Mouse (Mus musculus) skeletal muscle tissue, adult 2 months (tissue): ENCODE measurements around the gene Minpp1.

Experiments
- DNase-seq: peaks from one replicate; pipeline ENCODE4 v3.0.0-alpha.2; 2012; ENCODE audit warnings: low read depth, low spot score

Gene Minpp1

GRCm38 (mm10) chr19:32489166-32489895 is 3.8 kb downstream of the Minpp1 start:
- no peak for DNase-seq

GRCm38 (mm10) chr19:32490976-32491375 is 5.4 kb downstream of the Minpp1 start:
- no peak for DNase-seq

DNA sequence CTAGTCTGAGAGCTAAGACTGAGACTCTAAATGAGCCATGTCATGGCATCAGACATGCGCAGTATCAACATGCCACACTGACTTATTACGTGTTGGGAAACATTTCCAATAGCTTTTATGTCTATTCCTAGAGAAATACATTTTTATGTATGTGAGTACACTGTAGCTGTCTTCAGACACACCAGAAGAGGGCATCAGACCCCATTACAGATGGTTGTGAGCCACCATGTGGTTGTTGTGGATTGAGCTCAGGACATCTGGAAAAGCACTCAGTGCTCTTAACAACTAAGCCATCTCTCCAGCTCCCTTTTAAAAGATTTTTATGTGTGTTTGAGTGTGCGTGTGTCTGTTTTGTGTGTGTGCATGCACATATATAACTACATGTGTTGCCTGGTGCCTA is 6.8 kb downstream of the Minpp1 start:
- DNase-seq, result no peak

DNA sequence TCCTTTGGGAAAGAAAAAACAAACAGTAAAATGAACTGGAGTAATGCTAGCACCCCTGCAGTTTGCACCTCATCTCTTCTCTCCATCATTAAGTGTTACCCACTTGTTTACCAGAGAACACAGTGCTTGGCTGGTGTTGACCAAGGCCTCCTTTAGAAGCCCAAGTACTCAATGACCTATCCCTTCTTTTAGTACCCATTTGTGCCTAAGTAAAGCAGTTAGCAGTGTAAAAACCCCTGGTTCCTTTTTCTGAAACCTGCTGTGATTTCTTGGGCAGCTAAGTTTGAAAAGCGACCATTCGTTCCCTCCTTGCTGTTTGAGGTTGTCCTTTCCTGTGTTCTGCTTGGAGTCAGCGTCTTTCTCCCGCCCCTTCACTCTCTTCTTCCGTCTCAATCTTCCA is 7.4 kb downstream of the Minpp1 start:
- DNase-seq, result no peak

DNA sequence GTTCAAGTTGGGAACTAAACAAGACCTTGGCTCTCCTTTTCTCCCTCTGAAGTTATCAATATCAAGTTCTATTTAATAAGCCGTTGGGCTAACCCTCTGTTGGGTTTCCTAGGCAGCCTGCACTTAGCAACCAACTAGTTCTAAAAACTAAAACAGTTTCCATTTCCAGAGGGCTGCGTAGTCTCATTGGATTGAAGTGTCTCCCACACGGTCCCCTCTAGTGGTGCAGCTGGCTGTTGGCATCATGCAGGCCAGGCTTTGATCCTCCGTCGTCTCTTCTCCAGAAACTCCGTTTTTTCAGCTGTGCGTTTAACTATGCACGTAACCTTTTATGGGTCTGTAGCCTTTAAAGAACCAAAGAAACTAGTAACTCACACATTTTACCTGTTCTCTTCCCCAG is 7.9 kb downstream of the Minpp1 start:
- DNase-seq, result no peak

DNA sequence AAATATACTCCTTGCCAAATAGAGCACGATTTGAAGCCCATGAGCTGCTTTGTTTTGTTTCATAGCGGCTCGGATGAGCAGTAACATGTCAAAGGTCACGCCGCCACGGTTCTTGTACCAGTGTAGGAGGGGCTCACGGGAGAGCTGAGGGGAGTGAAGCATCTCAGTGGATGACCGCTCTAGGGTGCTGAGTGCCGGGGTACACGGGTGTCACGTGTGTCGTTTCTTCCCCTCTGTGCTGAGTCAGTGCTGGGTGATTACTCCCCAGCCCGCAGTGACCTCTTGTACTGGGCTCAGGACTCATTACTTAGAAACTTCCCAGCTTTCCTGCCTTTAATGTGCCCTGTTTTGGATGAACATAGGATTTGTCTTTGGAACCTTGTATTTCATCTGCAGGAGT is 9.0 kb downstream of the Minpp1 start:
- DNase-seq, result no peak

DNA sequence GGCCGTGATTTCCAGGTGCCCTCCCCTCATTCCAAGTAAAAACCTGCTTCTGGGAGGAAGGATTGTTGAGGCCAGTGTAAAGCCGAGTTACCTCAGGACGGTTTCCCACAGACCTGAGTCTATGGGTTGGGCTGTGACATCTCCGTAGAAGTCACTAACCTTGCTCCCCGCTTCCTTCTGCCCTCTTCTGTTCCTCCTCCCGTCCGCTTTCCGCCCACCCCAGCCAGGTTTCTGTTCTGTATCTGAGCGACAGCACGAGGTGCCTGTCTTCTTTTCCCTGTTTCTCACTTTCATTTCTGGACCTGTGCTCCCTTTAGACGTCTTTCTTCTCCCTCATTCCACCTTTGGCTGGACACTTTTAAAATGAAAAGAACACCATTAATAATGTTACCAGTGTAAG is 9.5 kb downstream of the Minpp1 start:
- DNase-seq, result no peak

GRCm38 (mm10) chr19:32497411-32497810 is 11.8 kb downstream of the Minpp1 start:
- no peak for DNase-seq

GRCm38 (mm10) chr19:32498002-32498401 is 12.4 kb downstream of the Minpp1 start:
- no peak for DNase-seq

DNA sequence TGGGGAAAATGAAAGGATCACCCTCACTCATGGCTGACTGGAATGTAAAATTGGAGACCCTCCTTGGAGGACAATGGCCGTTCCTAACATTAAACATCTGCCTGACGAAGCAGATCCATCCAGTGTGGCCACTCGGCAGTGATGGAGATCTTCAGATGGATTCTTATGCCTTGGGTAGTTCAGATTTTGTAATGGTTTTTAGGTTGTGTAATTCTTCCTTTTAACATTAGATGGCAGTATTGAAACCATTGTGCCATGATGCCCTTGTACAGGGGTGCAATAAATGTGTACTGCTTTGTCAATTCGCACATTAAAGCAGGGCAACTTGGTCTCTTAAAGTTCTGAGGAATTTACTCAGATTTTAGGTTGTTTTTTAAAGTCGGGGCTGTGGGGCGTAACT is 15.8 kb downstream of the Minpp1 start:
- peak; percentile 2 for DNase-seq

DNA sequence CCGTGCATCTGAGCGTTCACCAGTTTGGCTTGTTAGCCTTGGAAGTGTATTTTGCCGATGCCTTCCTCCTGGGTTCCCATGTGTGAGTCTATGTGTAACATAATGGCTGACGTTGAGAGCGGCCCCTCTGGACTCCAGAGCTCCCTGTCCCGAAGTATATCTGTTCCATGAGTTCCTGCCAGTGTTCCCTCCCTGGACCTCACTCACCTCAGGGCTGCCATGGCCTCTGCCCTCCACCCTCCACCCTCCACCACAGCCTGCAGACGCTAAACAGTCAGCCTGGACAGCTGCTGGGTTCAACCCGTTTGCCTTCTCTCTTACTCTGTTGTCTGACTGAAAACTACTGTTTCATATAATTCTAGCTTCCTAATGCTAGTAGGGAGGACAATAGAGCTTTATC is 20.5 kb downstream of the Minpp1 start:
- no peak for DNase-seq

DNA sequence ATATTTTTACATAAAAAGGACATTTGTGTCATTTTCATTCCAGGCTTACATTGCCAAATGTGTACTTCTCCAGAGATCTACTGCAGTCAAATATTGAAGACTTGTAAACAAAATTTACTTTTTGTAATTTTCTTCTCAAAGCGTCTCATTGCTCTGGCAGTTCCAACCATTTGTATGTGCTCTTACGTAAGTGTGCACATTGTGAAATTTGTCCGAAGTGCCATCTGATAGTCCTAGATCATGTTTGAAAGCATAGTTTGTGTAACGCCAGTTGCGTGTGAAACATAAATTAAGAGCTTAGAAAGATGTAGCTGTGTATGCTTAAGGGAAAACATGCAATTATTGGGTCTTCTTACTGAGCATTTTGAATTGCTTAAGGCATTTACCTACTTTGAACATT is 20.9 kb downstream of the Minpp1 start:
- no peak for DNase-seq

DNA sequence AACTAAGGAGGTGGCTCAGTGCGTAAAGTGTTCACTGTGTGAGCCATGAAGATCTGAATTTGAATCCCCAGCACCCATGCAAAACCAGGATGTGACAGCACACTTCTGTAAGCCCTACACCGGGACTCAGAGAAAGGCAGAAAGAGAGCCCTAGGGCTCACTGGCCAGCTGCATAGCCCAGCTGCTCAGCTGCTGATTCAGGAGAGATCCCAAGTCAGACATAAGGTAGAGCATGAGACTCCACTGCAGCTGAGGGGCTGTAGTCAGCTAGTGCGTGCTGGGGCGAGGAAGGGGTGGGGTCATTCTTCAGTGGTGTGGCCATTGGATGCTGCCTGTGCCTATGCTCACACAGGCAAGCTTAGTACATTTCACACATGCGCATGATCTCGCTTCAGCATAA is 21.5 kb downstream of the Minpp1 start:
- DNase-seq, result no peak

- DNase-seq, result no peak
Measured at GRCm38 (mm10) chr19:32507526-32507925, 22.0 kb downstream of the Minpp1 start.

DNA sequence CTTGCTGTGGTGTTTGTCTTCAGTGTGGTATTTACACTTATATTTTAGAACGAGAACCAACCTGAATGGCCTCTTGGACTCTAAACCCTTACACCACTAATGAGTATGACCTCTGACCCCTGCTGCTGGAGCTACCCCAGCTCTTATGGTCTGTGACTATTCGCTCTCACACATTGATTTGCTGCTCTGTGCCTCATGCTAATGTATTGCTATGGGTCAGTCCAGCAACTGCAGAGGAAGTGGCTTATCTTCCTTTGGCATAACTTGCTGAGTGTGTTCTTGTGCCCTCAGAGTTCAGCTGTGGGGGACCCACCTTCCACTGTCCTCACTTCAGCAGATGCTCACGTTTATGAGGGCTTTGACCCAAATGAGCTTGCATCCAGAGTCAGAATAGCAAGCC is 24.7 kb downstream of the Minpp1 start:
- no peak for DNase-seq

DNA sequence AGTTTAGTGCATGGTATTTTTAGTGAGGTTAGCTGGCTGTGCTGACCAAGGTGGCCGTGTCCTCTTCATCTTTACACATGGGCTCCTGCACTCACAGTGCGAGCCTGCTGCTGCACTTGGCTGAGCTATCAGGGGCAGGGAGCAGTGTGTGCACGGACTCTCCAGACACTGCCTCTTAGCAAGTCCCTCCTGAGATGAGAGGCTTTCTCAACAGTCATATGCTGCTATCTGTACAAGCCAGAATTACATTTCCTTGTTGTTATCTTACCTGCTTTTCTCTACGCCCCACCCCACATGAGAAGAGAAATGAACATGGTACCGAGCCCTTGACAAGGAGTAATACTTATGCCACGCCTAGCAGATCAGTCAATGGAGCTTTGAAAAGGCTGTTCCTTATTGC is 25.4 kb downstream of the Minpp1 start:
- no peak for DNase-seq

DNA sequence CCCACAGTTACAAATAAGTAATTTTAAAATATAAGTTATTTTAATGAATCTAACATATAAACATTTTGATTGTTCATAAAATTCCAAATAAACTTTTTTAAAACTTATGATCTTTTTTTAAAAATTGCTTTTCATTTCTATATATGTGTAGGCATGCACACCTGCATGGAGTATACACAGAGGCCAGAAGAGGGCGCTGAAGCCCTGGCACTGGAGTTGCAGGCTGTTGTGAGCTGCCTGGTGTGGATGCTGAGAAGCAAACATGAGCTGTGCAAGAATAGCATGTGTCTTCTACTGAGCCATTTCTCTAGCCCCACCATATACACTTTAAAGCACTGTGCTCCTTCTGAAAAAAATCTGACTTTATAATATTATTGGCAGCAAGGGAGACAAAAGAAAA is 26.9 kb downstream of the Minpp1 start:
- DNase-seq, result no peak

- DNase-seq, result no peak
Measured at GRCm38 (mm10) chr19:32516575-32516974, 31.0 kb downstream of the Minpp1 start.

DNA sequence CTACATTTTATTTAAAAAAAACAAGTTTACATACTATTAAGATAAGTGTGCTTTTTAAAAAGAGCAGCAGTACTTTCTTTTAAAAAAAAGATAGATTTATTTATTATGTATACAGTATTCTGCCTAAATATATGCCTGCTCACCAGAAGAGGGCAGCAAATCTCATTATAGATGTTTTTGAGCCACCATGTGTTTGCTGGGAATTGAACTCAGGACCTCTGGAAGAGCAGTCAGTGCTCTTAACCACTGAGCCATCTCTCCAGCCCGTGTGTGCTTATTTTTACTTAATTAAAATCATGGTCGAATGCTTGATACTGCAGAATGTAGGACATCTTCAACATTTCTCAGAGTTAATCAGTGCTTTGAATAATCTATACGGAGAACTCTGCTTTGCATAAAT is 35.9 kb downstream of the Minpp1 start:
- no peak for DNase-seq

DNA sequence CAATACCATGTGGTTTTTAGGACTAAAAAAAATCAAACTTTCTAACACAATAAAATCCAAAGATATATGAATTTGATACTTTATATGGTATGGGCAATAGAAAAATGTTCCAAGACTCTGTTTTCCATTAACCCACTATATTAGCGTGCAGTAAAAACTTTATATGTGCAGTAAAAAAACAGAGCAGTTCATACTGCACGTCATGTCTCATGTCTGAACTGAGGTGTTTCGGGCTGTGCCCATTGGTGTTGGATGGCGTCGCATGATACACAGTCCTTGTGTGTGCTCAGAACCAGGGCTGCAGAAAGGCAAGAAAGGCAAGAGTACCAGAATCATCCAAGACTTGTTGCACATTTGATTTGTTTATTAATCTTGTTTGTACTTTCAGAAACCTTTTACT is 36.7 kb downstream of the Minpp1 start:
- no peak for DNase-seq

DNA sequence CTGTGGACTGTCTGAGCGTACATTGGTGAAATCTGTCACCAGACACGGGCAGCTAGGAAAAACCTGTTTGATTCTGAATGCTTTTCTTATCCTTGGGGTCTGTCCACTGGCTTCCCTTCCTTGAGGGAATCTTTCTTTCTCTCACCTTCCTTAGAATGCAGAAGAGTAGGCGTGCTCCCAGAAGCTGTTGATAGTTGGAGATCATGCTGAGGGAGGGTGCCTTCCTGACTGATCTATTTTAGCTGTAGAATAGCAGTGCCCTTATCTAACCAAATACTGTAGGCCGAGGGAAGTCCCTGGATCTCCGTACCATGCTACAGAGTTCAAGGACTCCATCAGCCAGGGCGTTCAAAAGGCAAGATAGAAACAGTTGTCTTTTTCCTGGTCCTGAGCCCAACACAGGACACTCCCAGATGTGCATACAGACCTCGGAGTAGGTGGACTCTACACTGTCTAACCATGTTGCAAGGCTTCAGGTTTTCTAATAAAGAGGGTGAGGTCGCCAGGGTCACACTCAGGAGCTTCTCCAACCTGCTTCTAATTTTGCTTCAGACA is 37.3 kb downstream of the Minpp1 start:
- no peak for DNase-seq

GRCm38 (mm10) chr19:32523769-32524515 is 38.4 kb downstream of the Minpp1 start:
- peak; percentile 1 for DNase-seq

DNA sequence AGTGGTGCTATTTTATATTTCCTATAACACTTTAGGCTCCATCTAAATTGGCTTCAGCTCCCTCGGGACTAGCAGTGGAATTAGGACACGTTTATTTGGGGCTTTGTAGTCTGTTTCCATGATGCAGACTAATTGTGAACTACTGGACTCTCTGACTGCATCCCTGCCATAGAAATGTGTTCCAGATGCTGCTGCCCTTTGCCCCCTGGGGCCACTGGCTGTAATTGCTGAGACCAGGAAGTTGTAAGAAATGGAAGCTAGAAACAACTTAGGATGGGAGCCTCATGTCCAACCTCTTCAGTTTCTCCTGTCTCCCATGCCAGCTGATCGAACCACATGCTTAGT is 38.9 kb downstream of the Minpp1 start:
- no peak for DNase-seq
